Mouse (Mus musculus) midbrain, embryonic 14.5 days (tissue): ENCODE measurements around the gene Kdm2b. TPM values are rescaled to one million over a fixed set of nuclear protein-coding genes. Genes with fewer than 3 reads are reported as not detected.

Experiments used
- ATAC-seq: fragments of 200-750 bp; cut with Nextera tagmentation; 2 replicates; pipeline ENCODE4 v1.8.0; 2017; ENCODE audit warnings: moderate number of reproducible peaks, moderate library complexity; ENCODE audit not compliant: low FRiP score, low TSS enrichment
- DNase-seq: peaks from one replicate; pipeline ENCODE4 v3.0.0-alpha.2; 2015
- H3K27ac ChIP-seq: fragments of 300-500 bp; sonication (generic); replicated peaks from 2 replicates; pipeline ENCODE4 v1.5.1; 2014; ENCODE audit warnings: mild to moderate bottlenecking, low read depth, low read length, moderate library complexity
- H3K27me3 ChIP-seq: fragments of 300-500 bp; sonication (generic); 2 replicates; pipeline ENCODE4 v1.6.1; 2014; ENCODE audit warnings: low read length, control low read depth, mixed read lengths; ENCODE audit not compliant: control insufficient read depth, insufficient read depth
- H3K36me3 ChIP-seq: fragments of 300-500 bp; sonication (generic); 2 replicates; pipeline ENCODE4 v1.6.1; 2014; ENCODE audit warnings: low read length, control low read depth; ENCODE audit not compliant: control insufficient read depth, insufficient read depth
- H3K4me1 ChIP-seq: fragments of 300-500 bp; sonication (generic); 2 replicates; pipeline ENCODE4 v1.6.1; 2014; ENCODE audit warnings: mild to moderate bottlenecking, antibody characterized with exemption, low read length, control low read depth; ENCODE audit not compliant: control insufficient read depth, insufficient read depth
- H3K4me2 ChIP-seq: fragments of 300-500 bp; sonication (generic); 2 replicates; pipeline ENCODE4 v1.6.1; 2014; ENCODE audit warnings: mild to moderate bottlenecking, low read length, moderate library complexity
- H3K4me3 ChIP-seq: fragments of 300-500 bp; sonication (generic); replicated peaks from 2 replicates; pipeline ENCODE4 v1.5.1; 2014; ENCODE audit warnings: low read depth, low read length
- H3K9ac ChIP-seq: fragments of 300-500 bp; sonication (generic); replicated peaks from 2 replicates; pipeline ENCODE4 v1.6.1; 2014; ENCODE audit warnings: mild to moderate bottlenecking, low read length, moderate library complexity
- H3K9me3 ChIP-seq: fragments of 300-500 bp; sonication (generic); 2 replicates; pipeline ENCODE4 v1.6.1; 2016; ENCODE audit warnings: low read length, control low read depth, mixed read lengths; ENCODE audit not compliant: control insufficient read depth
- WGBS: fragments of 180-500 bp; shearing (Covaris S2); extraction: QIAGEN DNeasy Blood & Tissue Kit; methylation state at CpG from one replicate; pipeline ENCODE4 v1.1.7; 2014; 5-methylcytosine and 5-hydroxymethylcytosine counted together
- polyA plus RNA-seq: library from polyadenylated mRNA; unstranded; fragments of >200 nt; fragmentation: Nextera tagmentation; extraction: Ambion mirVana; gene quantifications from 2 replicates; pipeline ENCODE4 v1.2.1, GENCODE M21; 2014

Kdm2b gene
- polyA plus RNA-seq, 1 experiment from 2014 or later = 99.9 TPM

DNA sequence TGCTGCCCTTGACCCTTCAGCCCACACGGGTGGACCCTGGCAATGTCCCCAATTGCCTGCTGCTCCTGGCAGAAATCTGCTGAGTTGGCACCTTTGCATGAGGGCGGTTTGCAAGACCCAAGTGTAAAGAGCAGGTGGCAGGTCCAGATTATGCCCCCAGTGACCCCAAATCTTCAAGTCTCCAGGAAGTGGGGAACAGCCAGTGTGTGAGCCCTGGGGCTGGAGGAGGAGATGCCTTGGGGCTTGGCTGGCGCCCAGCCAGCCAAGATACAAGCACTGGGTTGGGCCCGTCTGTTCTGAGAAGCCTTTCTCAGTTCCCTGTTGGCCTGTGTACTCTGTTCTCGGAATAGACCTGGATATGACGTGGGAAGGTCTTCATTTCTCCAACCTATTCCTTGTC lies 37.8 kb upstream of the Kdm2b start:
- Histone ChIP-seq H3K27ac (no peak overlapping the region), H3K4me3 (no peak overlapping the region), H3K4me1 (no peaks in the 10 kb centered on the region), H3K4me2 (no peak overlapping the region), H3K36me3 (peaks cover 7% of the 10 kb centered on the region), H3K9ac (no peak overlapping the region), H3K9me3 (no peaks in the 10 kb centered on the region), H3K27me3 (no peaks in the 10 kb centered on the region)
- ATAC-seq = no peak
- no peak for DNase-seq
- 74% methylated on average over 6 of the region's 6 CpGs for WGBS

DNA sequence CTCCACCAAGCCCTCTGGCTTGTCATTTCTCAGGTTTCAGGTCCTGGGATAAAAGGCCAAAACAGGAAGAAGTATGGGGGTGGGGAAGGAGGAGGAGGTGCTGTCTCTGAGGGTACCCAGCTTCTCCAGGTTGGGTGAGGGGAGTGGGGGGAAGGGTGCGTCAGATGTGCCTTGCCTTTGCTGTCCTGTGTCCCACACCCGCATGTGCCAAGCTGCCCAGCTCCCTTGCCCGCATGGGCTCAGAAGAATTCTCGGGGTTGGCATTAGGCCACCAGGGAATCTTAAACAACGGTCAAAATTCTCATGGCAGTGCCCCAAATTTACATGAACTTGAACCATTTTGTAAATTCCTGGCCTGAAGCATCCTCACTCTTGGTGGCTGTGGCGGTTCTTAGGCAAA lies 36.8 kb upstream of the Kdm2b start:
- Histone ChIP-seq H3K4me2 (no peak overlapping the region), H3K36me3 (peaks cover 7% of the 10 kb centered on the region), H3K27me3 (no peaks in the 10 kb centered on the region), H3K27ac (no peak overlapping the region), H3K9ac (no peak overlapping the region), H3K9me3 (no peaks in the 10 kb centered on the region), H3K4me1 (no peaks in the 10 kb centered on the region), H3K4me3 (no peak overlapping the region)
- ATAC-seq = no peak
- no peak for DNase-seq
- 73% methylated on average over 6 of the region's 6 CpGs for WGBS

DNA sequence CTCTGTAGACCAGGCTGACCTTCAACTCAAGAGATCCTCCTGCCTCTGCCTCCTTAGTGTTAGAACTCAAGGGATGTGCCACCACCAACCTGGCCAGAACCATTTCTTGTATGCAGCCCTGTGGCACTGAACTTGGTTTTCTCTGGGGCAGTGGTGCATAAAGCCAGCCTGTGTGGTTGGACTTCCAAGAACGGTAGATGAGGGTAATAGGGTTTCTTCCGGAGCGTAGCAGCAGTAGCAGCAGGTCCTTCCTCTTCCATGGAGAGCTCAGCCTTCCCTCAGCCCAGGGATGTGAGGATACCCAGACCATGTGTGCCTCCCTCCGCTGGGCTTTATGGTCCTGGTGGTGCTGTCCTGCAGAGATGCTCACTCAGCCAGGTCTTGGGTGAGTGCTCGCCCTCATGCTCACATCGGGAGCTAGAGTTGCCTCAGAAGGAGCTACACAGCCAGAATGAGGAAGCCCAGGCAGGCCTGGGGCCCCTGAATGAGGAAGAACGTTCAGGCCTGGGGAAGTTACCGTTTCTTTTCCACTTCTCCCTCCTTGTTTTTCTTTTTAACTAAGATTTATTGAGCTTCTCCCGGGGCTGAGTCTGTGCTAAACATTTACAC lies 35.4 kb upstream of the Kdm2b start:
- no peak overlapping the region for H3K9ac ChIP-seq
- H3K4me1 ChIP-seq = no peaks in the 10 kb centered on the region
- H3K36me3 ChIP-seq = peaks cover 7% of the 10 kb centered on the region
- H3K4me2 ChIP-seq = no peak overlapping the region
- ATAC-seq (no peak), DNase-seq (no peak)
- H3K9me3 ChIP-seq = no peaks in the 10 kb centered on the region
- no peak overlapping the region for H3K4me3 ChIP-seq
- 92% methylated on average over 9 of the region's 9 CpGs for WGBS
- H3K27ac ChIP-seq = no peak overlapping the region
- no peaks in the 10 kb centered on the region for H3K27me3 ChIP-seq

DNA sequence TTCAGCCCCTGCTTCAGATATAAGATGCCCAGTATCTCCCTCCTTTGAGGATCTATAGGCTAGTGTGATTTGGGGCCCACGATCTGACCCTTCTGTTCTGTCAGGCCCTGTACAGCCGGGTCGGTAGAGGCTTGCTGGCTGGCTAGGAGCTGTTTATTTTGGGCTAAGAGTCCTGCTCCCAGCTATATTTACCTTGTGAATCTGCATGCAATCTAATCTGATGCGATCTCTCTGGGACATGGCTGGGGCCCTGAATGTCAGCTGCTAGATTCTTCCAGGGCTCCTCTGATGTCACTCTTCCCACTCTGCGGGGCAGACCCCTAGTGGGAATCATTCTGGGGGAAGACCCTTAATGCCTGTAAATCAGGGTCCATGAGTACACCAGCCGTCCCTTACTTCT lies 34.7 kb upstream of the Kdm2b start:
- H3K36me3 ChIP-seq = peaks cover 2% of the 10 kb centered on the region
- H3K4me3 ChIP-seq = no peak overlapping the region
- H3K9ac ChIP-seq = no peak overlapping the region
- DNase-seq = no peak
- ATAC-seq = no peak
- H3K27me3 ChIP-seq = no peaks in the 10 kb centered on the region
- H3K4me2 ChIP-seq = no peak overlapping the region
- H3K27ac ChIP-seq = no peak overlapping the region
- WGBS = 91% methylated on average over 6 of the region's 6 CpGs
- no peaks in the 10 kb centered on the region for H3K9me3 ChIP-seq
- peaks cover 6% of the 10 kb centered on the region for H3K4me1 ChIP-seq

DNA sequence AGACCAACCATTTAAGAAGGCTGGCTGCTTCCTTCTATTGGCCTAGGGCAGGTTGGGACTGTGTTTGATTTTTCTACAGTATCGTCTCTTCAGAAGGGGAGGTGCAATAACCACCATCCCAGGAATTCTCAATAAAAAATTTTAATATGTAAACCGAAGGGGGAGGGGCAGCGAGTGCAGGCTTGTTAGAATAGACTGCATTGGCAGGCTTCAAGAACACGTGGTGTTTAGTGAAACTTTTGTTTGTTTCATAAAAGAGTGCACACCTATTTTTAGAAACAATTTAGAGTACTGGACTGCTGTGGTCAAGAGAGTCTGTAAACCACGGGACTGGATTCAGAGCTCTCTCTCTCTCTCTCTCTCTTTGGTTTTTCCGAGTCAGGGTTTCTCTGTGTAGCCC lies 33.4 kb upstream of the Kdm2b start:
- ATAC-seq (no peak), DNase-seq (no peak)
- Histone ChIP-seq H3K36me3 (no peaks in the 10 kb centered on the region), H3K4me2 (no peak overlapping the region), H3K9ac (no peak overlapping the region), H3K9me3 (no peaks in the 10 kb centered on the region), H3K4me3 (no peak overlapping the region), H3K27ac (no peak overlapping the region), H3K4me1 (peaks cover 15% of the 10 kb centered on the region), H3K27me3 (no peaks in the 10 kb centered on the region)
- 86% methylated on average over 6 of the region's 6 CpGs for WGBS

DNA sequence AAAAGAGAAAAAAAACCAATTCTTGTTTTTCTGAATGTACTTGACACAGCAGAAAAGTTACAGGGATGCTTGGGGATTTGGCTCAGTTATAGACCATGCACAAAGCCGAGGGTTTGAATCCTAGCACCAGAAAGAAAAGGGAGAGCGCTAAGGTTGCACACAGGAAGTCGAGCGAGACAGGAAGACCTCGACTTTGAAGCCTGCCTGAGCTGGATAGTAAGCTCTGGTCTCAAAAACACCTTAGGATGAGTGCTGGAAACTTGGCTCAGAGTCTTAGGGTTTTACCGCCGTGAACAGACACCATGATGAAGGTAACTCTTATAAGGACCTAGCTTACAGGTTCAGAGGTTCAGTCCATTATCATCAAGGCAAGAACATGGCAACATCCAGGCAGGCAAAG lies 31.8 kb upstream of the Kdm2b start:
- ATAC-seq (no peak), DNase-seq (no peak)
- 94% methylated on average over 7 of the region's 7 CpGs for WGBS
- H3K36me3 ChIP-seq = no peaks in the 10 kb centered on the region
- no peak overlapping the region for H3K9ac ChIP-seq
- no peaks in the 10 kb centered on the region for H3K27me3 ChIP-seq
- H3K4me2 ChIP-seq = no peak overlapping the region
- H3K4me3 ChIP-seq = no peak overlapping the region
- peaks cover 15% of the 10 kb centered on the region for H3K4me1 ChIP-seq
- no peak overlapping the region for H3K27ac ChIP-seq
- no peaks in the 10 kb centered on the region for H3K9me3 ChIP-seq

DNA sequence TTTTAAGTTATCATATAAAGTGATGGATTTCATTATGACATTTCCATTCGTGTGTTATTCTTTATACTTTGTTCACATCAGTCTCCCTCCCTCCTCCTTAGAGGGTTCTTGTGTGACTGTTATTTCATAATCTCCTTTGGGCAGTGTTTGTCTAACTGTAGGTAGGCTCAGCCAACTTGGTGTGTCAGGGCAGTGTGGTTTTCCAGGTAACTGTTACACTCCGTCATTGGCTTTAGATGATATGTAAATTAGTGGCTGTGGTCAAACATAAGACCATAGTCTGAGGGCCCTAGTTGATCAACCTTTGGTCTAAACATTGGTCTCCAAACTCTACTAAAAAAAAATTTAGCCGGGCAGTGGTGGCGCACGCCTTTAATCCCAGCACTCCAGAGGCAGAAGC lies 30.8 kb upstream of the Kdm2b start:
- Histone ChIP-seq H3K36me3 (no peaks in the 10 kb centered on the region), H3K27ac (no peak overlapping the region), H3K9me3 (no peaks in the 10 kb centered on the region), H3K4me3 (no peak overlapping the region), H3K4me1 (peaks cover 23% of the 10 kb centered on the region), H3K9ac (no peak overlapping the region), H3K4me2 (no peak overlapping the region), H3K27me3 (no peaks in the 10 kb centered on the region)
- DNase-seq (no peak), ATAC-seq (no peak)
- 88% methylated on average over 5 of the region's 5 CpGs for WGBS

DNA sequence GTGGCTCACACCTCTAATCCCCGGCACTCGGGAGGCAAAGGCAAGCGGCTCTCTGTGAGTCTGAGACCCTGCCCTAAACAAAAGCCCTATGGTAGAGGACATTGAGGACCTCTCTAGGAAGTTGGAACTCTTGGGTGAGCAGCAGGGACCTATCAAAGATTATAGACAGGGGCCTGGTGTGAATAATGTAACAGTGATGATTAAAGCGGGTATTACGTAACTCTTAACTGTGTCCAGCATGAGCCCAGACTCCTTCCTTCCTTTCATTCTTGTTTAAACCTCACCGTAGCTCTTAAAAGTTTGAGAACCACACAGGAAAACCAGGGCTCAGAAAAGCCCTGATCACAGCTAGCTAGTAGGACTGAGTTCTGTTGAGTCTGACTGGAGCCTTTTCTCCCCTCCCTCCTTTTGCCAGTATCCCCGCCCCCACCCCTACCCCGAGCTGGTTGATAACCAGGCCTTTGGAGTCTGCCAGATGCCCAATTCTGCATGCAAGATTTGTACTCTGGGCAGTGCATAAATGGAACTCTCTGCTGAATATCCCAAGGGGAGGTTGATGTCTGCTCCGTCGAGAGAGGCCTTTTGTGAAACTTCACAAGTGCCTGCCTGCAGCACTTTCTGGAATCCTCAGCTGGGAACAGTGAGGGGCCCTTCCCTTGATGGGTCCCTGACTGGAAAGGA lies 29.9 kb upstream of the Kdm2b start:
- Histone ChIP-seq H3K36me3 (no peaks in the 10 kb centered on the region), H3K27me3 (no peaks in the 10 kb centered on the region), H3K4me3 (no peak overlapping the region), H3K4me2 (peak overlapping the region; percentile 24; the same call in 1 of the 2 replicates), H3K4me1 (peaks cover 25% of the 10 kb centered on the region), H3K9me3 (no peaks in the 10 kb centered on the region), H3K9ac (no peak overlapping the region; the same call in 1 of the 2 replicates), H3K27ac (peak overlapping the region; percentile 58)
- ATAC-seq (0 out of 2 replicates have a peak, but pooled peaks have one; percentile 5), DNase-seq (peak; percentile 73)
- WGBS = 38% methylated on average over 10 of the region's 10 CpGs

DNA sequence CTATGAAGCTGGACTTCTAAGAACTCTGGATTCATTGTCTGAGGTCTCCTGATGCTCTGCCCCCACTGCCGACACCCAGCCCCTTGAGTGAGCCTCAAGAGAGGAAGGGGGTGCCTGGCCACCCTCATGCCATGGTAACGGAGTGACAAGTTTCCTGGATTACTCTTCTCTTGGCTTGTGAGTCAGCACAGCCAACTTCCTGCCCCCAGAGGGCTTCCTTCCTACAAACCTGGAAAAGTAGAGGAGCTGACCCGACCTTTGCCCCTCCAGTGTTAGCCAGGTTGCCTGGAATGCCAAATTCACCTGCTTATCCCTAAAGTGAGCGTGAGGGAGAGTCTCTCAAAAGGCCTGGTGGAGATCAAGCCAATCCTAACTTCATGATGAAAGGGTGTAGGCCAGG lies 27.9 kb upstream of the Kdm2b start:
- no peaks in the 10 kb centered on the region for H3K9me3 ChIP-seq
- no peaks in the 10 kb centered on the region for H3K36me3 ChIP-seq
- H3K4me2 ChIP-seq = no peak overlapping the region
- no peak overlapping the region for H3K9ac ChIP-seq
- 87% methylated on average over 4 of the region's 4 CpGs for WGBS
- DNase-seq = no peak
- no peak overlapping the region for H3K27ac ChIP-seq
- H3K27me3 ChIP-seq = no peaks in the 10 kb centered on the region
- peaks cover 26% of the 10 kb centered on the region for H3K4me1 ChIP-seq
- ATAC-seq = no peak
- no peak overlapping the region for H3K4me3 ChIP-seq
